Comparison of ENCODE assay signal across 20 mouse cellular contexts in the genomic region with DNA sequence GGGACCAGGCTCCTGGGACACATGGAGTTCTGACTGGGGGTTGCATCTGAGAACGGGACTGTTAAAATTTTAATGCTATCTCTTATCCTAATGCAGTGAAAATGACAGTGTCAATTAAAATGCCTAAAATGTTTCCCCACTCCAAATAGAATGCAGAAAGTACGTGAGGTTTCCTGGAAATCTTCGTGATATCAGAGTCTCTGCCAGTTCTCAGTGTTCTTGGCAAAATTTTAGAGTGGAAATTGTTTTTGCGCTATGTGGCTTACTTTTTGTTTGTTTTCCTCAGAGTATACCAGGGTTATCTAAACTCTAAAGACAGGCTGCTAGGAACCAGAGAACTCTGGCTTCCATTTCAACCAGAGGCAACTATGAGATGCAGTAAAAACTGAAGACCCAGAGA. TPM values are rescaled to one million over a fixed set of nuclear protein-coding genes. Genes with fewer than 3 reads are reported as not detected.
A peak's percentile ranks its signal among the peaks of the same experiment; 100 is the strongest.
DNase-seq lines count a peak whose midpoint lies in the region; TF ChIP-seq lines count a peak whose summit lies in the region.
"Had no signal": no experiment of that assay in that cellular context is flagged by ENCODE, and none has a peak within 500 bp of the region (broad histone marks: within the 10 kb centered on the region; RNA-seq: fewer than 3 reads in every experiment).

No protein-coding gene starts in this region.

- no peaks in the 10 kb centered on the region for H3K27me3 ChIP-seq in heart, embryonic 10.5 days (ENCODE audit: insufficient read depth, poor library complexity, severe bottlenecking)
- H3K27me3 ChIP-seq in kidney, adult 2 months (replicated peaks; ENCODE audit: control insufficient read depth, insufficient read depth, low read length) = no peaks in the 10 kb centered on the region
- H3K27me3 ChIP-seq: heart, embryonic 15.5 days; intestine, embryonic 15.5 days had no signal

- no peak for TF ChIP-seq POLR2A in kidney, adult 2 months (IDR thresholded peaks at IDR 0.05; ENCODE audit: low read depth, low read length)

- WGBS in heart, embryonic 10.5 days = 80% methylated on average over 4 of the region's 4 CpGs
- 81% methylated on average over 4 of the region's 4 CpGs for WGBS in kidney, adult 2 months

- no peaks in the 10 kb centered on the region for H3K9me3 ChIP-seq in heart, embryonic 10.5 days
- H3K9me3 ChIP-seq: embryonic facial prominence, embryonic 10.5 days; forebrain, embryonic 10.5 days; G1E; heart, embryonic 15.5 days; hindbrain, embryonic 10.5 days; intestine, embryonic 15.5 days had no signal

- H3K27ac ChIP-seq in heart, embryonic 10.5 days = no peak overlapping the region
- no peak overlapping the region for H3K27ac ChIP-seq in kidney, adult 2 months (ENCODE audit: insufficient read depth, low read depth, low read length)
- H3K27ac ChIP-seq: embryonic facial prominence, embryonic 10.5 days; forebrain, embryonic 10.5 days; hindbrain, embryonic 10.5 days; hindbrain, embryonic 14.5 days; intestine, embryonic 15.5 days had no signal

- peaks cover 3% of the 10 kb centered on the region; the same call in 1 of the 2 replicates for H3K4me1 ChIP-seq in heart, embryonic 10.5 days
- no peaks in the 10 kb centered on the region for H3K4me1 ChIP-seq in kidney, adult 2 months (ENCODE audit: control insufficient read depth, insufficient read depth, low read length)
- H3K4me1 ChIP-seq: hindbrain, embryonic 10.5 days; intestine, embryonic 15.5 days had no signal

- no peak for TF ChIP-seq CTCF in kidney, adult 2 months (conservative IDR thresholded peaks at IDR 0.05; ENCODE audit: insufficient read depth, insufficient read length, low read depth, low read length)

- no peak overlapping the region for H3K4me3 ChIP-seq in heart, embryonic 10.5 days
- no peak overlapping the region for H3K4me3 ChIP-seq in kidney, adult 2 months (ENCODE audit: insufficient read depth, low read depth, low read length)
- H3K4me3 ChIP-seq: embryonic facial prominence, embryonic 10.5 days; forebrain, embryonic 10.5 days; gastrocnemius, adult 2 months; heart, embryonic 15.5 days; hindbrain, embryonic 10.5 days; intestine, embryonic 15.5 days had no signal

- peak; percentile 83 for DNase-seq in heart, adult 11 months
- DNase-seq in heart, embryonic 10.5 days (ENCODE audit: low spot score) = no peak
- peak; percentile 36 for DNase-seq in kidney, adult 2 months
- no peak for DNase-seq in kidney, adult 8-10 months
- peak; percentile 23 for DNase-seq in lung, postnatal 25 days (ENCODE audit: low spot score)
- DNase-seq in lung, postnatal 14 days = no peak
- no peak for DNase-seq in cerebellum, adult 18-20 months
- DNase-seq: adrenal gland, postnatal 14 days; B cell, adult 2 months; cerebellum, adult 2 months; gastrocnemius, adult 2 months; gastrocnemius, postnatal 25 days; heart, postnatal 14 days had no signal

- no peaks in the 10 kb centered on the region for H3K36me3 ChIP-seq in heart, embryonic 10.5 days
- no peaks in the 10 kb centered on the region for H3K36me3 ChIP-seq in kidney, adult 2 months (ENCODE audit: control insufficient read depth, insufficient read depth, low read length)
- H3K36me3 ChIP-seq: embryonic facial prominence, embryonic 10.5 days; forebrain, embryonic 10.5 days; G1E; heart, embryonic 15.5 days; hindbrain, embryonic 10.5 days; intestine, embryonic 15.5 days had no signal

RNA-seq across cellular contexts. Expression of a gene that starts 50.4 kb away (rescaled TPM):
- 12.0 and 17.7 TPM in 2 replicates for polyA plus RNA-seq in heart, embryonic 10.5 days (2016; fragmentation: Nextera tagmentation; extraction: Ambion mirVana)
- 1.6 and 1.7 TPM in 2 replicates for polyA plus RNA-seq in kidney, adult 2 months (2012; rRNA removed)

Comparison
In these comparisons a context has a peak if more than half of its experiments do, and no peak if none do; other contexts are left out.
1. DNase-seq: peak in heart, adult 11 months (single experiment), kidney, adult 2 months (single experiment) and lung, postnatal 25 days (single experiment); none in heart, embryonic 10.5 days (single experiment), kidney, adult 8-10 months (0 of 2), lung, postnatal 14 days (single experiment) and cerebellum, adult 18-20 months (0 of 2).